Mouse (Mus musculus): ENCODE data around the gene Magi1.
"Not testable (repeated sequence)": the region's sequence is repeated elsewhere in the genome, so short reads cannot be mapped to it uniquely, and the experiment has no call there.

Gene Magi1

GRCm38 (mm10) chr6:94059090-94059489, 224.6 kb downstream of the Magi1 start:
- no peak for DNase-seq

- DNase-seq = no peak
Observed at GRCm38 (mm10) chr6:94053920-94054319, 229.8 kb downstream of the Magi1 start.

- peak; percentile 88 for DNase-seq
Observed at GRCm38 (mm10) chr6:94045180-94045579, 238.5 kb downstream of the Magi1 start.

GRCm38 (mm10) chr6:94043461-94043860, 240.3 kb downstream of the Magi1 start:
- peak; percentile 51 for DNase-seq

- no peak for DNase-seq
Observed at GRCm38 (mm10) chr6:94040093-94040492, 243.6 kb downstream of the Magi1 start.

- DNase-seq = no peak
Observed at GRCm38 (mm10) chr6:94038897-94039296, 244.8 kb downstream of the Magi1 start.

- no peak for DNase-seq
Observed at GRCm38 (mm10) chr6:94036554-94036953, 247.2 kb downstream of the Magi1 start.

GRCm38 (mm10) chr6:94026361-94026760, 257.4 kb downstream of the Magi1 start:
- no peak for DNase-seq

GRCm38 (mm10) chr6:94022437-94022836, 261.3 kb downstream of the Magi1 start:
- DNase-seq = no peak

- DNase-seq = no peak
Observed at GRCm38 (mm10) chr6:94021239-94021962, 262.3 kb downstream of the Magi1 start.

GRCm38 (mm10) chr6:94020566-94020965, 263.2 kb downstream of the Magi1 start:
- DNase-seq = no peak

GRCm38 (mm10) chr6:94019935-94020334, 263.8 kb downstream of the Magi1 start:
- no peak for DNase-seq

- DNase-seq = no peak
Observed at GRCm38 (mm10) chr6:94013761-94014160, 270.0 kb downstream of the Magi1 start.

- no peak for DNase-seq
Observed at GRCm38 (mm10) chr6:94011947-94012346, 271.8 kb downstream of the Magi1 start.

GRCm38 (mm10) chr6:94011521-94011920, 272.2 kb downstream of the Magi1 start:
- no peak for DNase-seq

- no peak for DNase-seq
Observed at GRCm38 (mm10) chr6:94008577-94008976, 275.1 kb downstream of the Magi1 start.

GRCm38 (mm10) chr6:94003586-94003985, 280.1 kb downstream of the Magi1 start:
- not testable (repeated sequence) for DNase-seq

GRCm38 (mm10) chr6:93996841-93997485, 286.8 kb downstream of the Magi1 start:
- DNase-seq = no peak

GRCm38 (mm10) chr6:93987561-93987960, 296.2 kb downstream of the Magi1 start:
- DNase-seq = no peak

- DNase-seq = no peak
Observed at GRCm38 (mm10) chr6:93985111-93985510, 298.6 kb downstream of the Magi1 start.

GRCm38 (mm10) chr6:93983551-93983950, 300.2 kb downstream of the Magi1 start:
- DNase-seq = no peak

- no peak for DNase-seq
Observed at GRCm38 (mm10) chr6:93981211-93981610, 302.5 kb downstream of the Magi1 start.

GRCm38 (mm10) chr6:93979241-93979640, 304.5 kb downstream of the Magi1 start:
- DNase-seq = no peak

- no peak for DNase-seq
Observed at GRCm38 (mm10) chr6:93968721-93969120, 315.0 kb downstream of the Magi1 start.

All from heart, adult 11 months (tissue).